Mouse (Mus musculus): Measurements from ENCODE around the gene Gtf2a1l. TPM values are rescaled to one million over a fixed set of nuclear protein-coding genes. Genes with fewer than 3 reads are reported as not detected.

The Gtf2a1l gene
- polyA plus RNA-seq, 1 experiment from 2014 or later: 0.39 TPM

GRCm38 (mm10) chr17:88644876-88645275 lies 23.6 kb upstream of the Gtf2a1l start:
- no peaks in the 10 kb centered on the region for H3K36me3 ChIP-seq (ENCODE audit: control insufficient read depth, insufficient read depth, low read length)
- DNase-seq (ENCODE audit: low spot score) (no peak), ATAC-seq (ENCODE audit: low FRiP score) (no peak)
- H3K27ac ChIP-seq (ENCODE audit: low read depth, low read length): no peak overlapping the region
- no peaks in the 10 kb centered on the region for H3K4me1 ChIP-seq (replicated peaks; ENCODE audit: control insufficient read depth, insufficient read depth, low read length)
- H3K4me3 ChIP-seq (ENCODE audit: low read depth, low read length): no peak overlapping the region
- no peaks in the 10 kb centered on the region for H3K27me3 ChIP-seq (ENCODE audit: control insufficient read depth, insufficient read depth, low read length)
- no peak overlapping the region for H3K9ac ChIP-seq (ENCODE audit: low read depth, low read length)
- no peak overlapping the region for H3K4me2 ChIP-seq (replicated peaks; ENCODE audit: low read depth, low read length)
- WGBS: 88% methylated on average over 7 of the region's 7 CpGs
- no peaks in the 10 kb centered on the region for H3K9me3 ChIP-seq (ENCODE audit: control insufficient read depth, low read length)

GRCm38 (mm10) chr17:88645299-88645698 lies 23.2 kb upstream of the Gtf2a1l start:
- ATAC-seq (ENCODE audit: low FRiP score) (no peak), DNase-seq (ENCODE audit: low spot score) (no peak)
- WGBS: 90% methylated on average over 11 of the region's 11 CpGs
- Histone ChIP-seq H3K9ac (ENCODE audit: low read depth, low read length) (no peak overlapping the region), H3K4me3 (ENCODE audit: low read depth, low read length) (no peak overlapping the region), H3K9me3 (ENCODE audit: control insufficient read depth, low read length) (no peaks in the 10 kb centered on the region), H3K27me3 (ENCODE audit: control insufficient read depth, insufficient read depth, low read length) (no peaks in the 10 kb centered on the region), H3K4me1 (replicated peaks; ENCODE audit: control insufficient read depth, insufficient read depth, low read length) (no peaks in the 10 kb centered on the region), H3K27ac (ENCODE audit: low read depth, low read length) (no peak overlapping the region), H3K4me2 (replicated peaks; ENCODE audit: low read depth, low read length) (no peak overlapping the region), H3K36me3 (ENCODE audit: control insufficient read depth, insufficient read depth, low read length) (no peaks in the 10 kb centered on the region)

GRCm38 (mm10) chr17:88647149-88647548 lies 21.3 kb upstream of the Gtf2a1l start:
- H3K9me3 ChIP-seq (ENCODE audit: control insufficient read depth, low read length): no peaks in the 10 kb centered on the region
- H3K9ac ChIP-seq (ENCODE audit: low read depth, low read length): no peak overlapping the region
- H3K4me2 ChIP-seq (replicated peaks; ENCODE audit: low read depth, low read length): no peak overlapping the region
- DNase-seq (ENCODE audit: low spot score) (no peak), ATAC-seq (ENCODE audit: low FRiP score) (no peak)
- no peak overlapping the region for H3K4me3 ChIP-seq (ENCODE audit: low read depth, low read length)
- WGBS: 86% methylated on average over 3 of the region's 3 CpGs
- no peaks in the 10 kb centered on the region for H3K36me3 ChIP-seq (ENCODE audit: control insufficient read depth, insufficient read depth, low read length)
- H3K27ac ChIP-seq (ENCODE audit: low read depth, low read length): no peak overlapping the region
- H3K4me1 ChIP-seq (replicated peaks; ENCODE audit: control insufficient read depth, insufficient read depth, low read length): no peaks in the 10 kb centered on the region
- no peaks in the 10 kb centered on the region for H3K27me3 ChIP-seq (ENCODE audit: control insufficient read depth, insufficient read depth, low read length)

GRCm38 (mm10) chr17:88652010-88652409 lies 16.4 kb upstream of the Gtf2a1l start:
- H3K4me3 ChIP-seq (ENCODE audit: low read depth, low read length): no peak overlapping the region
- H3K9ac ChIP-seq (ENCODE audit: low read depth, low read length): no peak overlapping the region
- no peaks in the 10 kb centered on the region for H3K27me3 ChIP-seq (ENCODE audit: control insufficient read depth, insufficient read depth, low read length)
- no peaks in the 10 kb centered on the region for H3K4me1 ChIP-seq (replicated peaks; ENCODE audit: control insufficient read depth, insufficient read depth, low read length)
- no peak overlapping the region for H3K27ac ChIP-seq (ENCODE audit: low read depth, low read length)
- H3K36me3 ChIP-seq (ENCODE audit: control insufficient read depth, insufficient read depth, low read length): no peaks in the 10 kb centered on the region
- H3K9me3 ChIP-seq (ENCODE audit: control insufficient read depth, low read length): no peaks in the 10 kb centered on the region
- DNase-seq (ENCODE audit: low spot score) (peak; percentile 83), ATAC-seq (ENCODE audit: low FRiP score) (peak; percentile 31; the same call in 1 of the 2 replicates)
- no peak overlapping the region for H3K4me2 ChIP-seq (replicated peaks; ENCODE audit: low read depth, low read length)
- 5% methylated on average over 9 of the region's 9 CpGs for WGBS

- H3K4me3 ChIP-seq (ENCODE audit: low read depth, low read length): no peak overlapping the region
- H3K9me3 ChIP-seq (ENCODE audit: control insufficient read depth, low read length): no peaks in the 10 kb centered on the region
- H3K27me3 ChIP-seq (ENCODE audit: control insufficient read depth, insufficient read depth, low read length): no peaks in the 10 kb centered on the region
- DNase-seq (ENCODE audit: low spot score) (peak; percentile 92), ATAC-seq (ENCODE audit: low FRiP score) (peak; percentile 80)
- WGBS: 20% methylated on average over 21 of the region's 21 CpGs
- no peak overlapping the region for H3K4me2 ChIP-seq (replicated peaks; ENCODE audit: low read depth, low read length)
- no peaks in the 10 kb centered on the region for H3K4me1 ChIP-seq (replicated peaks; ENCODE audit: control insufficient read depth, insufficient read depth, low read length)
- no peak overlapping the region for H3K9ac ChIP-seq (ENCODE audit: low read depth, low read length)
- H3K27ac ChIP-seq (ENCODE audit: low read depth, low read length): no peak overlapping the region
- no peaks in the 10 kb centered on the region for H3K36me3 ChIP-seq (ENCODE audit: control insufficient read depth, insufficient read depth, low read length)
Measured at GRCm38 (mm10) chr17:88652702-88653374, 15.6 kb upstream of the Gtf2a1l start.

- DNase-seq (ENCODE audit: low spot score) (no peak), ATAC-seq (ENCODE audit: low FRiP score) (no peak)
- Histone ChIP-seq H3K9me3 (ENCODE audit: control insufficient read depth, low read length) (no peaks in the 10 kb centered on the region), H3K4me2 (replicated peaks; ENCODE audit: low read depth, low read length) (no peak overlapping the region), H3K27ac (ENCODE audit: low read depth, low read length) (no peak overlapping the region), H3K4me3 (ENCODE audit: low read depth, low read length) (no peak overlapping the region), H3K27me3 (ENCODE audit: control insufficient read depth, insufficient read depth, low read length) (no peaks in the 10 kb centered on the region), H3K9ac (ENCODE audit: low read depth, low read length) (no peak overlapping the region), H3K36me3 (ENCODE audit: control insufficient read depth, insufficient read depth, low read length) (no peaks in the 10 kb centered on the region), H3K4me1 (replicated peaks; ENCODE audit: control insufficient read depth, insufficient read depth, low read length) (no peaks in the 10 kb centered on the region)
- 81% methylated on average over 4 of the region's 4 CpGs for WGBS
Measured at GRCm38 (mm10) chr17:88653375-88653769, 15.1 kb upstream of the Gtf2a1l start.

GRCm38 (mm10) chr17:88658510-88658909 lies 9.9 kb upstream of the Gtf2a1l start:
- H3K4me2 ChIP-seq (replicated peaks; ENCODE audit: low read depth, low read length): no peak overlapping the region
- ATAC-seq (ENCODE audit: low FRiP score) (no peak), DNase-seq (ENCODE audit: low spot score) (no peak)
- H3K9ac ChIP-seq (ENCODE audit: low read depth, low read length): no peak overlapping the region
- no peaks in the 10 kb centered on the region for H3K4me1 ChIP-seq (replicated peaks; ENCODE audit: control insufficient read depth, insufficient read depth, low read length)
- no peaks in the 10 kb centered on the region for H3K27me3 ChIP-seq (ENCODE audit: control insufficient read depth, insufficient read depth, low read length)
- H3K9me3 ChIP-seq (ENCODE audit: control insufficient read depth, low read length): no peaks in the 10 kb centered on the region
- no peak overlapping the region for H3K4me3 ChIP-seq (ENCODE audit: low read depth, low read length)
- WGBS: 84% methylated on average over 6 of the region's 6 CpGs
- H3K36me3 ChIP-seq (ENCODE audit: control insufficient read depth, insufficient read depth, low read length): no peaks in the 10 kb centered on the region
- no peak overlapping the region for H3K27ac ChIP-seq (ENCODE audit: low read depth, low read length)

- WGBS: 85% methylated on average over 2 of the region's 2 CpGs
- no peak for ATAC-seq (ENCODE audit: low FRiP score)
- no peak for DNase-seq (ENCODE audit: low spot score)
Measured at GRCm38 (mm10) chr17:88666076-88666475, 2.4 kb upstream of the Gtf2a1l start.

GRCm38 (mm10) chr17:88669921-88670320 lies 1.5 kb downstream of the Gtf2a1l start:
- no peak overlapping the region for H3K4me2 ChIP-seq (replicated peaks; ENCODE audit: low read depth, low read length)
- H3K27ac ChIP-seq (ENCODE audit: low read depth, low read length): no peak overlapping the region
- DNase-seq (ENCODE audit: low spot score) (no peak), ATAC-seq (ENCODE audit: low FRiP score) (no peak)
- no peaks in the 10 kb centered on the region for H3K36me3 ChIP-seq (ENCODE audit: control insufficient read depth, insufficient read depth, low read length)
- no peaks in the 10 kb centered on the region for H3K9me3 ChIP-seq (ENCODE audit: control insufficient read depth, low read length)
- 58% methylated on average over 2 of the region's 2 CpGs for WGBS
- H3K4me1 ChIP-seq (replicated peaks; ENCODE audit: control insufficient read depth, insufficient read depth, low read length): no peaks in the 10 kb centered on the region
- H3K27me3 ChIP-seq (ENCODE audit: control insufficient read depth, insufficient read depth, low read length): no peaks in the 10 kb centered on the region
- H3K9ac ChIP-seq (ENCODE audit: low read depth, low read length): no peak overlapping the region
- H3K4me3 ChIP-seq (ENCODE audit: low read depth, low read length): no peak overlapping the region

More at GRCm38 (mm10) chr17:88666076-88666475, 2.4 kb upstream of the Gtf2a1l start:
- H3K9me3 ChIP-seq (ENCODE audit: control insufficient read depth, low read length): no peaks in the 10 kb centered on the region
- H3K27me3 ChIP-seq (ENCODE audit: control insufficient read depth, insufficient read depth, low read length): no peaks in the 10 kb centered on the region
- no peak overlapping the region for H3K4me2 ChIP-seq (replicated peaks; ENCODE audit: low read depth, low read length)
- H3K4me3 ChIP-seq (ENCODE audit: low read depth, low read length): no peak overlapping the region
- H3K9ac ChIP-seq (ENCODE audit: low read depth, low read length): no peak overlapping the region
- no peak overlapping the region for H3K27ac ChIP-seq (ENCODE audit: low read depth, low read length)
- no peaks in the 10 kb centered on the region for H3K4me1 ChIP-seq (replicated peaks; ENCODE audit: control insufficient read depth, insufficient read depth, low read length)
- no peaks in the 10 kb centered on the region for H3K36me3 ChIP-seq (ENCODE audit: control insufficient read depth, insufficient read depth, low read length)
